Mouse (Mus musculus) MEL (cell line): ENCODE results near the gene Olfr374.

Source experiments
- CTCF ChIP-seq, 3 experiments: IDR thresholded peaks in 2 of 3; conservative IDR thresholded peaks in 1 of 3; 2 replicates each; pipeline ENCODE4 v1.5.1; 2011 to 2012; ENCODE audit warnings: low read length in 3 of 3, low read depth in 2 of 3, mild to moderate bottlenecking in 2 of 3, improper control_type of control experiment in 1 of 3, inconsistent platforms in 1 of 3, mixed read lengths in 1 of 3, moderate library complexity in 1 of 3; ENCODE audit not compliant: control insufficient read depth in 1 of 3, insufficient read depth in 1 of 3, poor library complexity in 1 of 3, severe bottlenecking in 1 of 3
- KAT2A ChIP-seq: conservative IDR thresholded peaks from 2 replicates; pipeline ENCODE4 v1.6.1; 2012; ENCODE audit warnings: low read depth, low read length, improper control_type of control experiment, inconsistent platforms
- MAX ChIP-seq: IDR thresholded peaks from 2 replicates; pipeline ENCODE4 v1.6.1; 2011; ENCODE audit warnings: low read length, improper control_type of control experiment
- POLR2AphosphoS2 ChIP-seq: IDR thresholded peaks from 2 replicates; pipeline ENCODE4 v1.6.1; 2011; ENCODE audit warnings: low read length, improper control_type of control experiment
- TAL1 ChIP-seq: IDR thresholded peaks from 2 replicates; pipeline ENCODE4 v1.6.1; 2012; ENCODE audit warnings: mild to moderate bottlenecking, inconsistent platforms, low read length, moderate library complexity, mixed read lengths
- ZKSCAN1 ChIP-seq: IDR thresholded peaks from 2 replicates; pipeline ENCODE4 v1.6.1; 2012; ENCODE audit warnings: low read depth, mild to moderate bottlenecking, inconsistent platforms, low read length, improper control_type of control experiment, moderate library complexity

DNA sequence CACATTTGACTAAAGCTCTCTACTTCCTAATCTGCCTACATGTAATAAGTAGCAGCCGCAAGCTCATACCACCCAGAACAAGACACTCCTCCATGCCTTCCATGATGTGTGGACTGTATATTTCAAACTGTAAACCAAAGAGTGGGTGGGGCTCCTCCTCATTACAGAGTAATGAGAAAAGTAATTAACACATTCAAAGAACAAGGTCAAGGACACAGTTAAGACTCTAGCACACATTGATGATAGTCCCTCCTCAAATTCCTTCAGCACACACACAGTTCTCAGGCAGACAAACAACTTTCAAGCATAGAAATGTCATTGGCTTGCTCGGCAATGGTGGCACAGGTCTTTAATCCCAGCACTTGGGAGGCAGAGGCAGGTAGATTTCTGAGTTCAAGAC, 8.4 kb downstream of the Olfr374 start:
- TF ChIP-seq POLR2AphosphoS2 (no peak), TAL1 (no peak), CTCF (IDR thresholded peaks at IDR 0.05 in 2 of 3, conservative IDR thresholded peaks at IDR 0.05 in 1 of 3; ENCODE audit: control insufficient read depth in 1 of 3, insufficient read depth in 1 of 3, low read depth in 2 of 3, low read length in 3 of 3, poor library complexity in 1 of 3, severe bottlenecking in 1 of 3) (no peak), MAX (no peak), ZKSCAN1 (no peak), KAT2A (no peak)
